Mouse (Mus musculus): ENCODE results near the gene Adgrf2. TPM values are rescaled to one million over a fixed set of nuclear protein-coding genes. Genes with fewer than 3 reads are reported as not detected.

The Adgrf2 gene
- total RNA-seq, 2 experiments from 2014 or later: 0.34 to 0.45 TPM

Other genes starting within 250 kb of the Adgrf2 start
- gene Opn5, start 130.8 kb downstream of the Adgrf2 start, total RNA-seq (2021): under 1 TPM in 1 of 2 experiments, not detected in 1; 0.17 TPM
- gene Adgrf4, start 49.9 kb downstream of the Adgrf2 start, total RNA-seq (2021): under 1 TPM; 0.32 to 0.73 TPM
- 10 to 100 TPM; 19.0 to 19.4 TPM for gene Cd2ap, start 134.5 kb upstream of the Adgrf2 start, total RNA-seq (2021)